Mouse (Mus musculus) bone marrow macrophage, adult 2 months (primary cell): ENCODE data around the gene Top1. TPM values are rescaled to one million over a fixed set of nuclear protein-coding genes. Genes with fewer than 3 reads are reported as not detected.

Experiments
- H3K27ac ChIP-seq: 2 replicates; pipeline ENCODE4 v1.5.1; 2012; ENCODE audit warnings: low read depth, low read length; ENCODE audit not compliant: insufficient read depth
- H3K4me1 ChIP-seq: 2 replicates; pipeline ENCODE4 v1.6.1; 2012; ENCODE audit warnings: low read length; ENCODE audit not compliant: control insufficient read depth, insufficient read depth
- H3K4me3 ChIP-seq: 2 replicates; pipeline ENCODE4 v1.5.1; 2012; ENCODE audit warnings: mild to moderate bottlenecking, low read length, moderate library complexity; ENCODE audit not compliant: insufficient read depth
- CTCF ChIP-seq: IDR thresholded peaks from 2 replicates; pipeline ENCODE4 v1.5.1; 2012; ENCODE audit warnings: low read depth, mild to moderate bottlenecking, low read length, moderate library complexity
- POLR2A ChIP-seq: IDR thresholded peaks from 2 replicates; pipeline ENCODE4 v1.6.1; 2012; ENCODE audit warnings: mild to moderate bottlenecking, low read depth, low read length, borderline replicate concordance
- polyA plus RNA-seq: library from polyadenylated mRNA; stranded (reverse); fragments of >200 nt; gene quantifications from 2 replicates; pipeline ENCODE4 v1.2.4, GENCODE M21; 2012; ENCODE audit not compliant: missing spikeins, insufficient read depth, insufficient read length

Top1 gene
- 42.9 and 43.3 TPM in 2 replicates for polyA plus RNA-seq

GRCm38 (mm10) chr2:160645614-160646137, at the start of gene Top1:
Gene Top1 (plus strand): TSS chr2:160645888.
- TF ChIP-seq POLR2A: no peak
- no peak for TF ChIP-seq CTCF
- Histone ChIP-seq H3K4me1 (peaks cover 11% of the 10 kb centered on the region), H3K4me3 (peak within 1 kb of the TSS; percentile 75), H3K27ac (peak within 1 kb of the TSS; percentile 82)

DNA sequence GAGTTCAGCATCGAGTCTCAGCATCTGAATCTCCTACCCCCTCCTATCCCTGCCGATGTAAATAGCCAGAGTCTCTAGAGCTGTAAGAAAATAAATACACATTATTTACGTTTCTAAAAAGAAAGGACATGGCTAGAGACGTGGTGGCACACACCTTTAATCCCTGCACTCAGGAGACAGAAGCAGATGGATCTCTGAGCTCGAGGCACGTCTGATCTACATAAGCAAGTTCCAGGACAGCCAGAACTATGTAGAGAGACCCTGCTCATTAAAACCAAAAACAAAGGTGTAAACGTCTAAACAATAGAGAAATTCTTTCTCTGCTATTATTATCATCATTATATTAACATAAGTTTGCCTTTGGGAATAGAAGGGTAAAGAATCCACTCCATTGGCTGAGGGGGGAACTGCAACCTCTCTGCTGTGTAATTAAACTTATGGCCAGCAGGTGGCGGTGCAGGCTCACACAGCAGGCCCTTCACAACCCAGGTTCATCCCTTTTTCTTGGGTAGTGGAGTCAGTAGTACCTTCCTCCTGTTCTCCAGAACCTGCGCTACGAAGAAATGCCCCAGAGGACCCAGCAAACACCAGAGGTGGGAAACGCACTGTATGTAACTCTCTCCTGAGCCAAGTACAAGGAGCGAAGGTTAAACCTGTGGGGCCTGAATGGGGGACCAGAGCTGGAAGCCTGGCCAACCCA, 48.0 kb upstream of the Top1 start:
- Histone ChIP-seq H3K4me1 (no peaks in the 10 kb centered on the region), H3K4me3 (no peak overlapping the region), H3K27ac (no peak overlapping the region)
- TF ChIP-seq POLR2A (no peak), CTCF (peak; percentile 97)

- no peak overlapping the region for H3K27ac ChIP-seq
- TF ChIP-seq CTCF (peak; percentile 61), POLR2A (no peak)
- no peak overlapping the region for H3K4me3 ChIP-seq
- H3K4me1 ChIP-seq: peaks cover 8% of the 10 kb centered on the region
Measured at GRCm38 (mm10) chr2:160601805-160602204, 43.9 kb upstream of the Top1 start.

DNA sequence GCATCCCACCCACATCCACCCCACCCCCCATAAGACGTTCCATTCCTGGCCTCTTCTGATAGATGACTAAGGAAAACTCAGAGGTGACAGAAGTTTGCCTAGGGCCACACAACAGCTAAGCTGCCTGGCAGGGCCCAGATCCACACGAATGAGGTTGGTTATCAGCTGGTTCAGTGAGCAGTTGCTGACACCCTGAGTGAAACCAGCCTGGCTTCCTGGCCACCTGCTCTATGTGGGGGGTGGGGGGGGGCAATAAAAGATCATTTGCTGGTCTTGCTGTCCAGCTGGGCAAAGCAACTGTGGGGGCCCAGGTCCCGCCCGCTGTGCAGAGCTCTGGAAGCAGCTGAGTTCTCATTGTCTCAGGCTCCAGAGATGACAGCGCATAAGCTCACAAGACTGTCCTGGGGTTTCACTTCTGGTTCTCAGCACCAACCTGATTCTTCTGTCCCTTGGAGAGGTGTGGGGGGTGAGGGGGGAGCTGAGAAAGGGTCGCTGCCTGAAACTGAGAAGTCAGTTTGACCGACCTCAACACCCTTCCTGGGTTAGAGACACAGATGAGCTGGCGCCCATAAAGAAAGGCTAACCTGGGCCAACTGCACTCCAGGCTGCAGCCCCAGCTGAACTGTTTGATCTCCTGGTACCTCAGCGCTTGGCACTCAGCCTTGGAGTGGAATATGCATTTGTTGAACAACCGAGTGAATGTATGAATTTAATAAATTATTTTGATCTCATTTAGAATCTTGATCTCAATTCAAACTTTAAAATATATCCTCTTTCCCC, 42.3 kb upstream of the Top1 start:
- H3K4me3 ChIP-seq: no peak overlapping the region
- peaks cover 8% of the 10 kb centered on the region for H3K4me1 ChIP-seq
- TF ChIP-seq POLR2A (no peak), CTCF (no peak)
- no peak overlapping the region for H3K27ac ChIP-seq

DNA sequence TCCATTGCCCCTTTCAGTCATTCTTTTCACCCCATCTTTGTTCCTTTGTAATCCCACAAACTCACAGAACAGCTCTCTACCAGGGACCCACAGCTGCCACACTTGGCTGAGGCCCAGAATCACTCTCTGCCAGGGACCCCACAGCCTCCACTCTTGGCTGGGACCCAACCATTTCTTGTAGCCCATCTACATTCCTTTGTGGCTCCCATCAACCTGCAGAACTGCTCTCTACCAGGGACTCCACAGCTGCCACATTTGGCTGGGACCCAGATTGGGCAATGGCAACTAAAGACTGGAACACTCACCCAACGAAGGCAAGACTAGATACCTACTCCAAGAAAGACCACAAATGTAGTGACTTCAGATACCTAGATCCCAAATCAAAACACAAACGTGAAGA, 35.7 kb upstream of the Top1 start:
- TF ChIP-seq POLR2A (no peak), CTCF (no peak)
- no peak overlapping the region for H3K27ac ChIP-seq
- peaks cover 5% of the 10 kb centered on the region; the same call in 1 of the 2 replicates for H3K4me1 ChIP-seq
- H3K4me3 ChIP-seq: no peak overlapping the region

DNA sequence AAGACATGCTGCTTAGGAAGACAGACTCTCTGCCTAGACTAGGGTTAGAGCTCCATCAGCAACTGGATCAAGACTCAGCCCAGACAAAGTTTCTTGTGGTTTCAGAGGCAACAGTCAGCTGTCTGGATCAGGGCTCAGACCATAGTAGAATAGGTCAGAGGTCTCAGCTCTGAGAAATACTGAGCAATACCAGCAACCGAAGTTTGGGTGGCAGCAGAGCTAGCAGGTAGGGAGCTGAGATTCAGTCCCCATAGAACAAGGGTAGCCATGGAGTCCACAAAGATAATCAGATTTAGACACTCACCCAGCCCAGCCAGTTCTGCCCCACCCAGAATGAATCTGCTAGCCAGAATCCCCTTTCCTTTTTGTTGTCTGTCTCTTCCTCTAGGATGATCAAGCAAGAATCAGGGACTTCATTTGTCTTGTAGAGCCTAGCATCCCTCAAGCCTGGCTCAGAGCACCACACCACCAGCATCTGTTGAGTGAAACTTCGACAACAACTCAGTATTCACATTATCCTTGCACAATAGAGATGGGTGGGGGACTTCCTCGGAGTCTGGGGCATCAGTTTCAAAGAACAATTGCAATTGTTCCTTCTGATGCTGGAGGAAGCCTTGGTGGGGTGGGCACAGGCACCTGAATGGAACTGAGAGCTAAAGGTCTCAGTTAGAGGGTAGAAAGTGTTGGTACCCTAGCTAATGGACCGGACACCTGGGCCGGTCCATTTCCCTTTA, 32.3 kb upstream of the Top1 start:
- Histone ChIP-seq H3K4me3 (no peak overlapping the region), H3K4me1 (peaks cover 8% of the 10 kb centered on the region)

DNA sequence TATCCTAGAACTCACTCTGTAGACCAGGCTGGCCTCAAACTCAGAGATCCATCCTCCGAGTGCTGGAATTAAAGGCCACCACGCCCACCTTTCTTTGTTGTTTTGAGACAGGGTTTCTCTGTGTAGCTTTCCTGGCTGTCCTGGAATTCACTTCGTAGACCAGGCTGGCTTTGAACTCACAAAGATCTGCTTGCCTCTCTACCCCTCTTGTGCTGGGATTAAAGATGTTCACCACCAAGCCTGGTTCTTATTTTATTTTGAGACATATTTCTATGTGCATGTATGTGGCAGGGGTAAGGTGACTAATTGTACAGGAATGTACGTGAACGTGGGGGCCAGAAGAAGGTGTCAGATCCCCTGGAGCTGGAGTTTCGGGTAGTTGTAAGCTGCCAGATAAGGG, 27.9 kb upstream of the Top1 start:
- no peak overlapping the region for H3K4me3 ChIP-seq
- H3K4me1 ChIP-seq: peaks cover 34% of the 10 kb centered on the region
- no peak overlapping the region for H3K27ac ChIP-seq
- TF ChIP-seq POLR2A: no peak
- no peak for TF ChIP-seq CTCF

More for the DNA sequence above, 32.3 kb upstream of the Top1 start:
- TF ChIP-seq POLR2A: no peak
- no peak for TF ChIP-seq CTCF
- no peak overlapping the region for H3K27ac ChIP-seq

DNA sequence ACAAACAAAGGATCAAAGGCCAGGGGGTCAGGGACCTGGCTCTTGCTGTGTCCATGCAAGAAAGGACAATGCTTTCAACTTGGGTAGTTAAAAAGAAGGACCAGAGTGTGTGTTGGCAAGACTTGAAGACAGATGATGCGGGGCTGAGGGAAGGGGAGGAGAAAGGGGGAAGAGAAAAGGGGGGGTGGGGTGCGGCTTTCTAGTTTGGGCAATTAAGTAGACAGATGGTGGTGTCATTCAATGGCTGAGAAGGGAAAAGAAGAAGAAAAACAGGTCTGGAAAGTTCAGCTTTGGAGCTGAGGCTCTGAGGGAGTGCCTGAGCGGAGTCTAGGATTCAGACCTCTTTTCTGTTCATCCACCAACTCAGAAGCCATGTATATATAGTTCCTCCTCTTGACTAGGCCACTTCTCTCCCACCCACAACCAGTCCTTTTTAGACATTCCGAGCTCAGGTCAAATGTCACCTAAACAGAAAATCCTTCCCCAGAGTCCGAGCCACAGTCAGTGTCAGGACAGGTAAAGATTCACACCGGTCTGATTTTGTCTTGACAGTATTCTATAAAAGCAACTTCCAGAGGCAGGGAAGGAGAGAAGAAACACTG, 27.0 kb upstream of the Top1 start:
- H3K4me3 ChIP-seq: no peak overlapping the region
- peak overlapping the region; percentile 6 for H3K27ac ChIP-seq
- TF ChIP-seq POLR2A (no peak), CTCF (no peak)
- peaks cover 37% of the 10 kb centered on the region for H3K4me1 ChIP-seq

- H3K4me1 ChIP-seq: peaks cover 37% of the 10 kb centered on the region
- H3K27ac ChIP-seq: peak overlapping the region; percentile 94
- H3K4me3 ChIP-seq: peak overlapping the region; percentile 53
- TF ChIP-seq CTCF (no peak), POLR2A (no peak)
Measured at GRCm38 (mm10) chr2:160619300-160619699, 26.4 kb upstream of the Top1 start.
